Mouse (Mus musculus) ES-E14 (cell line): ENCODE measurements around the gene Atp1a1. TPM values are rescaled to one million over a fixed set of nuclear protein-coding genes. Genes with fewer than 3 reads are reported as not detected.

Experiments
- DNase-seq: peaks from one replicate; pipeline ENCODE4 v3.0.0-alpha.2; 2013; ENCODE audit warnings: low read depth, low spot score
- H3K27ac ChIP-seq: 2 replicates; pipeline ENCODE4 v1.5.1; 2012; ENCODE audit warnings: low read depth, mild to moderate bottlenecking, low read length, moderate library complexity, mixed read lengths; ENCODE audit not compliant: poor library complexity, insufficient read depth, severe bottlenecking
- H3K36me3 ChIP-seq: 2 replicates; pipeline ENCODE4 v1.6.1; 2012; ENCODE audit warnings: mild to moderate bottlenecking, low read length, moderate library complexity, mixed read lengths; ENCODE audit not compliant: control insufficient read depth, poor library complexity, insufficient read depth, severe bottlenecking
- H3K4me1 ChIP-seq, 2 experiments: fragments of 150-350 bp in 1 of 2; sonication (generic) in 1 of 2; 2 replicates each; pipeline ENCODE4 v1.6.1; 2012; ENCODE audit warnings: low read length in 2 of 2, mild to moderate bottlenecking in 1 of 2, mixed read lengths in 1 of 2; ENCODE audit not compliant: control insufficient read depth in 2 of 2, insufficient read depth in 2 of 2, poor library complexity in 1 of 2
- H3K4me3 ChIP-seq, 2 experiments: fragments of 150-350 bp in 1 of 2; sonication (generic) in 1 of 2; 2 replicates each; pipeline ENCODE4 v1.5.1; 2012; ENCODE audit warnings: low read length in 2 of 2, low read depth in 1 of 2, mild to moderate bottlenecking in 1 of 2, mixed read lengths in 1 of 2; ENCODE audit not compliant: insufficient read depth in 1 of 2, poor library complexity in 1 of 2, severe bottlenecking in 1 of 2
- H3K9ac ChIP-seq: 2 replicates; pipeline ENCODE4 v1.6.1; 2012; ENCODE audit warnings: low read depth, mild to moderate bottlenecking, low read length, mixed read lengths; ENCODE audit not compliant: poor library complexity, insufficient read depth, severe bottlenecking
- H3K9me3 ChIP-seq: fragments of 150-350 bp; sonication (generic); 2 replicates; pipeline ENCODE4 v1.6.1; 2012; ENCODE audit warnings: low read depth, mild to moderate bottlenecking, low read length; ENCODE audit not compliant: control insufficient read depth, insufficient read depth
- CHD2 ChIP-seq: IDR thresholded peaks from 2 replicates; pipeline ENCODE4 v1.6.1; 2014; ENCODE audit warnings: mild to moderate bottlenecking, low read depth, low read length, inconsistent platforms
- HCFC1 ChIP-seq: IDR thresholded peaks from 2 replicates; pipeline ENCODE4 v1.6.1; 2012; ENCODE audit warnings: low read length, inconsistent platforms, borderline replicate concordance; ENCODE audit not compliant: insufficient read depth
- MAFK ChIP-seq: IDR thresholded peaks from 2 replicates; pipeline ENCODE4 v1.6.1; 2014; ENCODE audit warnings: mild to moderate bottlenecking, low read depth, low read length, inconsistent platforms; ENCODE audit not compliant: insufficient read depth
- ZC3H11A ChIP-seq: IDR thresholded peaks from 2 replicates; pipeline ENCODE4 v1.6.1; 2012; ENCODE audit warnings: low read depth, mild to moderate bottlenecking, inconsistent platforms, low read length, borderline replicate concordance
- ZNF384 ChIP-seq: IDR thresholded peaks from 2 replicates; pipeline ENCODE4 v1.6.1; 2012; ENCODE audit warnings: low read depth, low read length, inconsistent platforms
- in situ Hi-C, 2 experiments: fragments of 600-800 bp; cut with MboI; formaldehyde crosslinking; loops; one replicate each; pipeline ENCODE4 v1.15.1; 2025; ENCODE audit warnings: low sequenced_read_pairs in 2 of 2, inconsistent platforms in 1 of 2; ENCODE audit not compliant: unreplicated experiment in 2 of 2
- total RNA-seq: library from RNA; depleted of rRNA; stranded (reverse); fragments of 300-350 nt; gene quantifications from 2 replicates; pipeline ENCODE4 v1.2.3, GENCODE M21; 2012

The Atp1a1 gene
- total RNA-seq, 1 experiment: 485 TPM

GRCm38 (mm10) chr3:101617007-101617406 is 12.5 kb upstream of the Atp1a1 start:
- Histone ChIP-seq H3K9ac (no peak overlapping the region), H3K9me3 (no peaks in the 10 kb centered on the region), H3K36me3 (no peaks in the 10 kb centered on the region), H3K4me3 (no peak overlapping the region), H3K27ac (no peak overlapping the region), H3K4me1 (peaks cover 4 to 6% of the 10 kb centered on the region in 2 experiments; a peak in 3 of 4 replicates)
- in situ Hi-C loops: no loop called here
- no peak for DNase-seq
- no peak for TF ChIP-seq ZNF384
- no peak for TF ChIP-seq CHD2

DNA sequence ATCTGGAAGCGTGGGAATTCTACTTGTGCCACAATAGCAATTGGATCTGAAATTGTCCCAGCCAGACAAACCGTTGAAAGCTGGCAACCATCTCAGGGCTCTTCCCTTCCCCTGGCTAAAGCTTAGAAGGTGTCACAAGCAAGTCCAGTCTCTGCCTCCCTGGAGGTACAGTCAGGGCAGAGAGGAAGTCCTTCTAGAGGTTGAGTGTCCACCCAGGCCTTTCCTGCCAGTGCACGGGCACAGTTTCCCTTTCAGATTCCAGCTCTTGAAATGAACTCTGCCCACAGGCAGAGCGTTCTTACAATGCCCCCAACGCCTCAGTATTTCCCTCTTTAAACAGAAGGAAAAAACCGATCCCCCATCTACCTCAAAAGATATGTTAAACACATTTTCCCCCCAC is 11.4 kb upstream of the Atp1a1 start:
- Histone ChIP-seq H3K27ac (no peak overlapping the region), H3K9me3 (no peaks in the 10 kb centered on the region), H3K36me3 (no peaks in the 10 kb centered on the region), H3K4me1 (peaks cover 5 to 6% of the 10 kb centered on the region in 2 experiments; a peak in 3 of 4 replicates), H3K4me3 (no peak overlapping the region), H3K9ac (no peak overlapping the region)
- DNase-seq: no peak
- in situ Hi-C loops: no loop called here
- no peak for TF ChIP-seq ZNF384
- no peak for TF ChIP-seq MAFK
- TF ChIP-seq ZC3H11A: no peak
- no peak for TF ChIP-seq HCFC1
- no peak for TF ChIP-seq CHD2

DNA sequence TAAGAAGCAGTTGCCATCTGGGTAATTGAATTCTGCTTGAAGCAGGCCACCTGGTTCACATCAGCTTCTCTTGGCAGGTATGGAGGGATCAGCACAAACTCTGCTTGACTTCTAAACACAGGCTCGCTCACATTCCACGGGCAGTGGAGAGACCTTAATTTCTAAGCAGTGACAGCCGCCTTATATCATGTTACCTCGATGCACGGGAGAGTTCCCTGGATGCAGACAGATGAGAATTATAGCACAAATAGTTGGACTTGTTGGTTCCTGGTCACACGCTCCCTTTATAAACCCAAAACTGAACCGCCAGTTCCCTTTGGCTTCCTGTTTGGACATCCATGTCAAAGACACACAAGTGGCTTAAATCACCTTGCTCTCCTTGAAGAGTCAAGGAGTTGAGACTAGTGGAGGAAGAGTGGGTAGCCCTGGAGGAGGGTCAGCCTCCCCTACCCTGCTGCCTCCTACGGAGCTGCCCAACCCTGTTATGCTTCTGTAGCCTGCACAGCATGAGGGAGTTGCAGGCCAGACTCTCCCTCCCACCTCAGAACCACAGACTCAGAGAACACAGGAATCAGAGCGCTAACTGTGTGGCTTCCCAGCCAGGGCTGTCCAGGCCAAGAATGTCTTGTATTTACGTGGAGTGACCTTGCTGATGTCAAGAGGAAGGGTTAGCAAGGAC is 7.5 kb upstream of the Atp1a1 start:
- Histone ChIP-seq H3K4me3 (no peak overlapping the region), H3K9ac (no peak overlapping the region), H3K36me3 (no peaks in the 10 kb centered on the region), H3K9me3 (no peaks in the 10 kb centered on the region), H3K27ac (no peak overlapping the region), H3K4me1 (peaks cover 5 to 6% of the 10 kb centered on the region in 2 experiments; a peak in 3 of 4 replicates)
- no peak for DNase-seq
- TF ChIP-seq ZC3H11A (no peak), CHD2 (no peak), HCFC1 (no peak), MAFK (no peak), ZNF384 (no peak)
- in situ Hi-C loops: no loop called here

DNA sequence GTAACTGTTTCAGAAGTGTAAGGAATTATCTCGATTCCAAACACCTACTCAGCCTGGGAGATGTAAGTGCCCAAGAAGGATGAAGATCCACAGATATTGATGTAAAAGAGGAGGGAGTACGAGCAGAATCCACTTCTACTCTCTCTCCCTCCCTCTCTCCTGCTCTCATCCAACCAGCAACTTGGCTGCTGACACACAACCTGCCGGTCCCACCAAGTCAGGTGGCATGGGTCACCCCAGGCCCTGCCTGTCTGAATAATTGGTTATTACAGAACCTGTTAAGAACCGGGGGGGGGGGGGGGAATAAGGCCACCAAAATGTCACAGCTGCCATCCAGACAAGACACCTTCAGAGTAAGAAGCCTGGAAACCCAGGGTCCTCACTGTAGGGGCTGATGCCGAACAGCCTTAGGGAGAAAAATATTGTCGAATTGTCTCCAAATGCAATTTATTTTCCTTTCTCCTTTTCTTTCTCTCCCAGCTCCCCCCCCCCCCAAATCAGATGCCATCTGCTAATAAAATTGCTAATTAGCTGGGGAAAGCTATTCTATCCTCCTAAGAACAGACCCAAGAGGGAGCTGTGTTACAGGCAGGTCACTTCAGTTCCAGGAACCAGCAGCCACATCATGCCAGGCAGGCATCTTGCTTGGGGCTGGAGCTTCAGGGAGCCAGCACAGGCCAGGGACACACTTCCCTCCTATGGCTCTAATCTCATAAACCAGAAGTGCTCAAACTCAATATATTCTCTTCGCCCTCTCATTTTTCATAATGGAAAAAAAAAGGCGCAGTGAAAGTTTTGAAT is 6.7 kb upstream of the Atp1a1 start:
- no peaks in the 10 kb centered on the region for H3K36me3 ChIP-seq
- peaks cover 5 to 6% of the 10 kb centered on the region in 2 experiments; a peak in 3 of 4 replicates for H3K4me1 ChIP-seq
- no peak overlapping the region for H3K4me3 ChIP-seq
- H3K27ac ChIP-seq: no peak overlapping the region
- no peak for DNase-seq
- no peak overlapping the region for H3K9ac ChIP-seq
- in situ Hi-C loops: no loop called here
- TF ChIP-seq HCFC1: no peak
- no peak for TF ChIP-seq MAFK
- TF ChIP-seq ZNF384: no peak
- no peak for TF ChIP-seq ZC3H11A
- TF ChIP-seq CHD2: no peak
- no peaks in the 10 kb centered on the region for H3K9me3 ChIP-seq
